Mouse (Mus musculus) midbrain, embryonic 11.5 days (tissue): ENCODE results near the gene Ubl7. TPM values are rescaled to one million over a fixed set of nuclear protein-coding genes. Genes with fewer than 3 reads are reported as not detected.

Experiments used
- ATAC-seq: fragments of 200-750 bp; cut with Nextera tagmentation; 2 replicates; pipeline ENCODE4 v1.8.0; 2017; ENCODE audit warnings: moderate TSS enrichment, moderate library complexity; ENCODE audit not compliant: low FRiP score
- DNase-seq: peaks from one replicate; pipeline ENCODE4 v3.0.0; 2015; ENCODE audit warnings: low spot score; ENCODE audit errors: missing footprints
- H3K27ac ChIP-seq: fragments of 300-500 bp; sonication (generic); 2 replicates; pipeline ENCODE4 v1.5.1; 2014; ENCODE audit warnings: low read depth, low read length
- H3K27me3 ChIP-seq: fragments of 300-500 bp; sonication (generic); 2 replicates; pipeline ENCODE4 v1.6.1; 2014; ENCODE audit warnings: mild to moderate bottlenecking, low read length, moderate library complexity, mixed read lengths; ENCODE audit not compliant: control insufficient read depth, insufficient read depth
- H3K36me3 ChIP-seq: fragments of 300-500 bp; sonication (generic); 2 replicates; pipeline ENCODE4 v1.6.1; 2014; ENCODE audit warnings: mild to moderate bottlenecking, low read length, moderate library complexity, mixed read lengths; ENCODE audit not compliant: control insufficient read depth, insufficient read depth
- H3K4me1 ChIP-seq: fragments of 300-500 bp; sonication (generic); 2 replicates; pipeline ENCODE4 v1.6.1; 2014; ENCODE audit warnings: low read length; ENCODE audit not compliant: control insufficient read depth, insufficient read depth
- H3K4me2 ChIP-seq: fragments of 300-500 bp; sonication (generic); 2 replicates; pipeline ENCODE4 v1.6.1; 2014; ENCODE audit warnings: mild to moderate bottlenecking, moderate library complexity
- H3K4me3 ChIP-seq: fragments of 300-500 bp; sonication (generic); 2 replicates; pipeline ENCODE4 v1.5.1; 2014; ENCODE audit warnings: low read depth, low read length
- H3K9ac ChIP-seq: fragments of 300-500 bp; sonication (generic); 2 replicates; pipeline ENCODE4 v1.6.1; 2014; ENCODE audit warnings: low read length
- H3K9me3 ChIP-seq: fragments of 300-500 bp; sonication (generic); 2 replicates; pipeline ENCODE4 v1.6.1; 2016; ENCODE audit warnings: low read length; ENCODE audit not compliant: control insufficient read depth
- WGBS: fragments of 180-500 bp; shearing (Covaris S2); extraction: QIAGEN DNeasy Blood & Tissue Kit; methylation state at CpG from one replicate; pipeline ENCODE4 v1.1.7; 2014; 5-methylcytosine and 5-hydroxymethylcytosine counted together
- polyA plus RNA-seq: library from polyadenylated mRNA; unstranded; fragments of >200 nt; fragmentation: Nextera tagmentation; extraction: Ambion mirVana; gene quantifications from 2 replicates; pipeline ENCODE4 v1.2.1, GENCODE M21; 2014

The Ubl7 gene
- polyA plus RNA-seq, 1 experiment from 2014 or later: 111 TPM

DNA sequence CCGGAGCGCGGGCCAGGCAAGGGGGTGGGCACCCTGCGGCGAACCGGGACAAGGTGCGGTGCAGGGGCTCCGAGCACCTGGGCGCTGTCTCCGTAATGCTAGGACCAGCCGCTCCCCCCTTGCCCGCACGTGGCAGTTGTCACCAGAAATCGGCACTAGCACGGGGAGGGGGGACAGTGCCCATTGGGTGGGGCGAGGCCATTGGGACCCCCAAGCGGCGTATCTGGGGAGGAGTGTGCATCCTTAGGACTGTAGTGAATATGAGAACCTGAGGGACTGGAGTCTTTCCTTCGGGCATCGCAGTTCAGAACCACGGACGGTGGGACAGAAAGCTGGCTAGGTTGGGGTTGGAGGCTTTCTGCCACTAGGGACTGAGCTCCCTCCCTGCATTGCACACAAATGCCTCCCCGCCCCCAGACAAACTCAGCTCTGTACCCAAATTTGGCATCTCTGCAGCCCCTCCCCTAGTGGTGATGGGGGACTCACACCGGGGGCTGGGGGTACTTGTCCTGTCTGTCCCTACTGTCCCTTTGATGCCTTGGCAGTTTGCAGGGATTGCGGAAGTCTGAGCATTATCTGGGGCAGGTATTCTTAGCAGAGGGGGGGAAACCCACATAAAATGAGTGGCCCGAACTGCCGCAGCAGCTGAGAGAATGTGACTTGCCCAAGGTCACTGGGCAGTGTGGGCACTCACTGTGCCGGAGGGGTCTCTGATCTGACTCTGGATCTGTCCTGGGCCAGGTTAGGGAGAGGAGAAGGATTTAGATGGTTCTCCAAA lies 30.3 kb downstream of the Ubl7 start:
- DNase-seq (peak; percentile 93), ATAC-seq (peak; percentile 2; the same call in 1 of the 2 replicates)
- 8% methylated on average over 21 of the region's 28 CpGs for WGBS
- Histone ChIP-seq H3K4me3 (peak overlapping the region; percentile 76), H3K9ac (peak overlapping the region; percentile 77), H3K36me3 (no peaks in the 10 kb centered on the region), H3K4me1 (peaks cover 25% of the 10 kb centered on the region), H3K27me3 (peaks cover 25% of the 10 kb centered on the region), H3K27ac (no peak overlapping the region), H3K9me3 (no peaks in the 10 kb centered on the region), H3K4me2 (peak overlapping the region; percentile 65)

DNA sequence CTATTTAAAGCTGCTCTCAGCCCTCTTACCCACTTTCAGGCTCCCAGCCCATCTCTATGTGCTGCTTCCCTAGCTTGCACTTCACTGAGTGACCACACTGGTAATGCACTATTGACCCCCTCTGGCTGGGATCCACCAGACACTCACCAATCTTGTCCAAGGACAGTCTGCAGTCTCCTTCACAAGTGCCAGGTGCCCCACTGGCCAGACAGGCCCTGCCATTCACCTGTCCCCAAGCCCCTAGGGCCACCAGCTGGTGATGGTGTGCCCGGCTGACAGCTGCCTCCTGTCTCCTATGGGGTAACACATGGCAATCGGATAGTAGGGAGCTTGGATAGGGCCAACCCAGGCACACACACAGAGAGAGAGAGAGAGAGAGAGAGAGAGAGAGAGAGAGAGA lies 31.3 kb downstream of the Ubl7 start:
- Histone ChIP-seq H3K27me3 (peaks cover 25% of the 10 kb centered on the region), H3K9me3 (no peaks in the 10 kb centered on the region), H3K36me3 (no peaks in the 10 kb centered on the region), H3K4me2 (no peak overlapping the region), H3K9ac (no peak overlapping the region), H3K27ac (no peak overlapping the region), H3K4me3 (no peak overlapping the region), H3K4me1 (peaks cover 25% of the 10 kb centered on the region)
- DNase-seq (no peak), ATAC-seq (no peak)
- WGBS: 74% methylated on average over 2 of the region's 2 CpGs

DNA sequence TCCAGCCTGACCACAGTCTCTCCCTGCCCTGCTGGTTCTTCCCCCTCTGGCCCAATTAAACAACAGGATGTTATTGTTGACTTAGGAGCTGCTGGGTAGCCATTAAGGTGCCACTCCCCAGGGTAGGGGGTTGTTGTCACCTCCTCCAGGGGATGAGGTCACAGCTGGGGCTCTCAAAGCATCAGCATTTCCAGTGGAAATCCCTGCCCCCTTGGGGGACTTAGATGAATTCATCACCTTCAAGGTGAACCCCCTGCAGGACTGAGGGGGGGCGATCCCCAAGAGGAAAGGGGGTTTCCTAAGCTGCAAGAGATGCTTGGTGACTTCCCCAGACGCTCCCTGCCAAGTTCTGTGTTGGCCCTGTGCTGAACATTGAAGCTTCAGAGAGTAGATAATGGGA lies 32.3 kb downstream of the Ubl7 start:
- H3K4me2 ChIP-seq: no peak overlapping the region
- no peaks in the 10 kb centered on the region for H3K9me3 ChIP-seq

DNA sequence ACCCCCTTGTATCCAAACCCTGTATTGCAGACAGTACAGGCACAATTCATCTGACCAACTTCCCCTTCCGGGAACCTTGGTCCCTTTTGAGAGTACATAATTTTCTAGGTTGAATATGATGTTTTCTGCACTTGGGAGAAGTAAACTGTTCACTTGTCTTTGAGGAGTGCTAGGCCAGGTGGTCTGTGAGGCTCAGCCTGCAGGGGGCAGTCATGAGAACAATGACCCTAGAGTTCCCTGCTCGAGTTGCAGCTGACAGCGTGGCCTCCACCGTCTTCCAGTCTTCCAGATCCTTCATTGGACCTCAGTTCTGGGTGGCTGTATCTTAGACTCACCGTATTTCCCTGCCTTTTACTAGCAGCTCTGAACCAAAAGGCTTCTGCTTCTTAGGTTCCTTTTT lies 33.8 kb downstream of the Ubl7 start:
- DNase-seq (peak; percentile 95), ATAC-seq (no peak)
- Histone ChIP-seq H3K27ac (no peak overlapping the region), H3K9ac (no peak overlapping the region), H3K9me3 (no peaks in the 10 kb centered on the region), H3K4me2 (no peak overlapping the region), H3K36me3 (no peaks in the 10 kb centered on the region), H3K4me3 (no peak overlapping the region), H3K4me1 (peaks cover 20% of the 10 kb centered on the region), H3K27me3 (peaks cover 22% of the 10 kb centered on the region)
- 25% methylated on average over 5 of the region's 5 CpGs for WGBS

More for the DNA sequence above, 32.3 kb downstream of the Ubl7 start:
- H3K4me3 ChIP-seq: no peak overlapping the region
- H3K4me1 ChIP-seq: peaks cover 25% of the 10 kb centered on the region
- no peak overlapping the region for H3K9ac ChIP-seq
- DNase-seq: no peak
- no peak for ATAC-seq
- H3K27me3 ChIP-seq: peaks cover 25% of the 10 kb centered on the region
- WGBS: 50% methylated on average over 2 of the region's 2 CpGs
- H3K36me3 ChIP-seq: no peaks in the 10 kb centered on the region
- no peak overlapping the region for H3K27ac ChIP-seq

DNA sequence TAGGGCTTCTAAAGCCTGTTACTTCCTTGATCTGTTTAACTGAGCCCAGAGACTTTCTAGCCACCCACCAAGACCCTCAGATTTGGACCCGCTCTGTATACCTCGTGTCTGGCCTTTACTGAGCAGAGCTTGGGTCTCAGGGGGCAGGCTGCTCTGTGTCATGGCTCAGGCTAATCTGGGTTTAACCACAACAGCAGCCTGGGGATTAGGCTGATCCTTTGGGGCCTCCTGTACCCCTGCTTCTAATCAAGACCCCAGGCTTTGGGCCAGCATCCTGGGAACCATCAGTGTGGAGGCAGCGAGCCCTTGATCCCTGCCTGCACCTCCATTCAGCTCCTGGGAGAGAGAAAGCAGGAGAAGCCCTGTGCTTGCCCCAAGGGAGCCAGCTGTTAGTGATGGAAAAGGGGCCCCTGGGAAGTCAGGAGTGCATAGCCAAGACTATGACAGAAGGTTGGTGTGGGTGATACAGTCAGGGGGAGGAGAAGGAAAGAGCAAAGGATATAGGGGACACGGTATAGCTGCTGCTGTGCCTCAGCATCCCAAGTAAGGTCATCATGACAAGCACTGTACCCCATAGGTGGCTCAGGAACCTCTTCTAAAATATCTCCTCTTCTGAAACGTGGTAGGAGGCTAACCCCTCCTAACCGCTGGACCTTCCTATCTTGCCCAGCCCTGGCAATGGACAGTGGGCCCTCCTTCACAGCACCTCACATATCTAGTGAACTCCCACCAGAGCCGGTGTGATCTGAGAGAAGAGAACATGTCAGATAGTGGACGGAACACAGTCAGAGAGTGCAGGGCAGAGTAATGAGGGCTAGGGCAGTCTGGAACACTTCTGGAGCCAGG lies 35.2 kb downstream of the Ubl7 start:
- peaks cover 18% of the 10 kb centered on the region for H3K27me3 ChIP-seq
- H3K9ac ChIP-seq: no peak overlapping the region
- H3K4me1 ChIP-seq: peaks cover 22% of the 10 kb centered on the region
- DNase-seq (no peak), ATAC-seq (no peak)
- H3K27ac ChIP-seq: no peak overlapping the region
- H3K4me2 ChIP-seq: no peak overlapping the region
- no peaks in the 10 kb centered on the region for H3K36me3 ChIP-seq
- no peak overlapping the region for H3K4me3 ChIP-seq
- H3K9me3 ChIP-seq: no peaks in the 10 kb centered on the region
- WGBS: 64% methylated on average over 8 of the region's 8 CpGs

DNA sequence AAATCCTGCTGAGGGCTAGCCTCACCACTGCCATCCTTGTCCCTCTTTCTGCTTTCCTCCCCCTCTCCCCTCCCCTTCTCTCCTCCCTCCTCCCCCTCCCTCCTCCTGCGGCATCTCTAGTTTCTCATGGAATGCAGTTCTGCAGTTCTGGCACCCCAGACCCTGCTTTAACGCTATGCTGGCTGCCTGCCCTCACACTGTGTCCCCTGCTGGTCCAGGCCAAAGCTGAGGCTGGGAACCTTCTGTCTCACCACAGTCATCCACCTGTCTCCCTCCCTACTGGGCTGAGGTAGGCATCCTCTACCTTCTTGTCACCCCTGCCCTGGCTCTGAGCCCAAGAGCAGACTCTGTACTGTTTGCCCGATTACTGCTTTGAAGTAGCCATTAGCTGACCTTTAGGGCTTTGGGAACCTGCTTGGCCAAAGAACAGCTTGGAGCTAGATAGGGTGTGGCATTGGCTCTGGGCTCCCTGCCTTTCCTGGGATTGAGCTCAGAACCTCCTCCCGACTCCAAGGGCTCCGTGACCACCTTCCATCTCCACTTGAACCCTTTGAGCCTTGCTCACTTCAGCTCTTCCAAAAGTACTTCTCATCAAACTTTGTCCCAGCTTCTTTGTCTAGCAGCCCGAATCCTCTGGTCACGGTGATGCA lies 36.7 kb downstream of the Ubl7 start:
- H3K4me3 ChIP-seq: no peak overlapping the region
- DNase-seq (no peak), ATAC-seq (no peak)
- H3K9ac ChIP-seq: no peak overlapping the region
- no peak overlapping the region for H3K4me2 ChIP-seq
- H3K27ac ChIP-seq: no peak overlapping the region
- H3K9me3 ChIP-seq: no peaks in the 10 kb centered on the region
- no peaks in the 10 kb centered on the region for H3K36me3 ChIP-seq
- H3K27me3 ChIP-seq: peaks cover 3% of the 10 kb centered on the region
- H3K4me1 ChIP-seq: peaks cover 19% of the 10 kb centered on the region
- 62% methylated on average over 7 of the region's 7 CpGs for WGBS

DNA sequence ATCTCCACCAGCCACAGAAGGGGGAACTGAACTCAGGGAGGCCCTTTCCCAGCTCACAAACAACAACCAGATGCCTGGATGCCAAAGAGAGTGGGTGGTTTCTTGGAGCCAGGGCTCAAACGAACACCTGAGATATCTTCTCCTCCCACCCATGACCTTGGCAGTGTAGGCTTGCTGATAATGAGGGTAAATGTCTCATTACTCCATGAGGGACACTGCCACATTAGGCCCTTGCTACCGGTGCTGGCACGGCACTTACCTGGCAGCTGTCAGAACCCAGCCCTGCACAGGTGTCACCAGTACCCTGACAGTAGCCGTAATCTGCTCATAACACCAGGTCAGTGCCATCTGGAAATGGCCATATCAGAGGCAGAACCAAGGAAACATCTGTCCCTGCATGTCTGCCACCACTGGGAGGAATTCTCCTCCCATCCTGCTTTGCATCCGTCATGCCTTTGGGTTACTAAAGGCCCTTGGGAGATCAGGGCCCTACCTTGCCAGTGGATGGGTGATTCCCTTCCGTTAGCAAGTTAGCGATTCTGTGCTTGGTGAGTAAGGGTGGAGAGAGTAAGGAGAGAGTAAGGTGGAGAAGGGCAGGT lies 37.7 kb downstream of the Ubl7 start:
- no peak overlapping the region for H3K4me3 ChIP-seq
- H3K27ac ChIP-seq: no peak overlapping the region
- H3K4me2 ChIP-seq: no peak overlapping the region
- no peaks in the 10 kb centered on the region for H3K36me3 ChIP-seq
- no peaks in the 10 kb centered on the region for H3K9me3 ChIP-seq
- DNase-seq (no peak), ATAC-seq (no peak)
- H3K4me1 ChIP-seq: peaks cover 19% of the 10 kb centered on the region
- 85% methylated on average over 7 of the region's 7 CpGs for WGBS
- no peak overlapping the region for H3K9ac ChIP-seq
- H3K27me3 ChIP-seq: no peaks in the 10 kb centered on the region; the same call in 1 of the 2 replicates

DNA sequence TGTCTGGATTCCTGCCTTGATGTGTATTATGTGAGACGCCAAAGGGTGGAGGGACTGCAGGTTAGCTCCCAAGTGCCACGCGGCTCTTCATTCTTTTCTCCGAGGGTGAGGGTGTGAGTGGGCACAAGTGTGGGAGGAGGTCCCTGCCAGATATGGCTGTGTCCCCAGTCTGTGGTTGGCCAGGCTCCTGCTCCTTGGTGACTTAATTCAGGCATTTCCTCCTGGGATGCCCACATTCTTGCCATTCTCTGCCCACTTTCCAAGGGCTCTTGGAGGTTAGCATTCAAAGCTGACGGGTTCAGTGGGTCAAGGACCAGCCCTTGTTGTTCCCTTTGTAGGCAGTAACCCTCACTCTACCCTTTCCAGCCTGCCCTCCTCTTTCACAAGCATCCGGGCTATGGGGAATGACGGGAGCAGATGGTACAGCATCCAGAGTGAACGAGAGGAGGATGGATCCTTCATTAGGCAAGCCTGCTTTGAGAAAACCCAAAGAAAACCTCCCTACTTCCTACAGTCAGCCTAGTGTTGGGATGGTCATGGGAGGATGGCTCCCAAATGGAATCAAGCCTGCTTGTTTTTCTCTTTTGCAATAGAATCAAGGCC lies 38.4 kb downstream of the Ubl7 start:
- Histone ChIP-seq H3K9me3 (no peaks in the 10 kb centered on the region), H3K27ac (no peak overlapping the region), H3K4me2 (no peak overlapping the region), H3K9ac (no peak overlapping the region), H3K36me3 (no peaks in the 10 kb centered on the region), H3K4me3 (no peak overlapping the region), H3K4me1 (peaks cover 19% of the 10 kb centered on the region), H3K27me3 (no peaks in the 10 kb centered on the region)
- 89% methylated on average over 8 of the region's 8 CpGs for WGBS
- ATAC-seq (no peak), DNase-seq (no peak)
